Mouse (Mus musculus): Measurements from ENCODE around the gene H6pd. TPM values are rescaled to one million over a fixed set of nuclear protein-coding genes. Genes with fewer than 3 reads are reported as not detected.

H6pd gene
- total RNA-seq, 2 experiments from 2014 or later: 45.0 to 45.7 TPM

- DNase-seq: peak in 1 of 2 experiments; percentile 31
- intact Hi-C loops (cut with DNase I): no loop called here
These were observed 7.5 kb downstream of the H6pd start for GRCm38 (mm10) chr4:150001221-150001860.

- intact Hi-C loops (cut with DNase I): no loop called here
- peak in 1 of 2 experiments; percentile 30 for DNase-seq
These were observed 8.8 kb downstream of the H6pd start for GRCm38 (mm10) chr4:149999931-150000555.

DNA sequence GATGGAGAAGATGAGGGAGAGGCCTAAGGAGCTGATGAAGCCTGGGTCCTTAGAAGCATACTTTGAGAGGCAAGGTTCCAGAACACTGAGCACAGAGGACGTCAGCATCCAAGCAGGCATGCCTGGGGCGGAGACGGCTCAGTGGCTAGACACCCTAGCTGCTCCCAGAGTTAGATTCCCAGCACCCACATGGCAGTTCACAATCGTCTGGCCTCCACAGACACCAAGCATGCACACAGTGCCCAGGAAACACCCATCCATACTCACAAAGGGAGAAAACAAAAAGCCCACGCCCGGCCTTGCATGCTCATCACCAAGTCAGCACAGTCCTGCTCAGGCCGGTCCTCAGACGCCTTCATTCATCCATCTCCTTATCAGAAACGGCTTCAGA is 9.3 kb downstream of the H6pd start:
- intact Hi-C loops (cut with DNase I): no loop called here
- DNase-seq: peak in 1 of 2 experiments; percentile 22

DNA sequence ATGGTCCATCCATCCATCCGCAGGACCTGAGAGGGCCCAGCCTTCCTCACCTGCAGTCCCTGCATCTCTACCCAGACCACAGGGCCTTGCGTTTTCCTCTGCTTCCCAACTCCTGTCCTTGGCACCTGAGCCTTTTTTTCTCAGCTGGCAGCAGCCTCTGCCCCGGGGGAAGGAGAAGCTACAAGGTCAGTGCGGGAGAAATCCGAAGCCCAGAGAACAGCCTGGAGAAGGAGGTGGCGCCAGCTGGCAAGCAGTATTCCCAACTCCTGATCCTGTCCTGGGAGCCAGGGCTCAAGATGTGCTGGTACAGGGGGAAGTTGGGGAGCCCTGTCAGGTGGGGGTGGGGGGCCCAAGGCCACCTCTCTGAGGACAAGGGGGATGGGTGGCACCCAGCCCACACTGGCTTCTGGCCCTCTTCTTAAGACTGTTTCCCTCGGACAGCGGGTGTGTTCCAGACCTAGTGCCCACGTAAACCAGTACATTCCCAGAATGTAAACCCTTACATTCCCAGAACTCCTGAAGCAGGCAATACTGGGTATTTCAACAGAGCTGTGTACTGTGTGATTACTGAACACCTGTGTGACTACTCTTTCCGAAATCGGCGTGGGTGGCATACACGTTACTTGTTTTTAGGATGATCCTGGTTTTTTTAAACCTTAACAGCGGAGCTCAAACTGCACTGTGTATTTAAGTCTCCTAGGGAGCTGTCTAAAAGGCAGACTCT is 9.9 kb downstream of the H6pd start:
- DNase-seq: peak; percentile 64 to 67
- intact Hi-C loops (cut with DNase I): no loop called here

DNA sequence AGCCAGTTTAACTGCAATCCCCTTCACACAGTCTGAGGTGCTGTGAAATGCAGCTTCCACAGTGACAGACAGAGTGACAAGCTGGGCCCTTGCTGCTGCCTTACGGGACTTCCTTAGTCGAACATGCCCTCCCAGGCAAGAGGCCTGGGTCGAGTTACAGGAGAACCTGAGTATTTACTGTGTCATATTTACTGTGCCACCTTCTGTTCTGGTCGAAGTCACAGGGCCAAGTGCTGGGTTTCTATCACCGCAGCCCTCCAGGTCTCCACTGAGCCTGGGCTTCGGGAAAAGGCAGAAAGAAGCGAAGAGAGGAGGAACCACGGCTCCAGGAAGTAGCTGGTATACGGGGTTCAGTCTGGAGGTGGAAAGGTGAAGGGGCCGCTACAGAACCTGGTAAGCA is 10.8 kb downstream of the H6pd start:
- peak in 1 of 2 experiments; percentile 14 for DNase-seq
- intact Hi-C loops (cut with DNase I): no loop called here

GRCm38 (mm10) chr4:149996440-149996839 is 12.4 kb downstream of the H6pd start:
- intact Hi-C loops (cut with DNase I): no loop called here
- DNase-seq: peak in 1 of 2 experiments; percentile 18

DNA sequence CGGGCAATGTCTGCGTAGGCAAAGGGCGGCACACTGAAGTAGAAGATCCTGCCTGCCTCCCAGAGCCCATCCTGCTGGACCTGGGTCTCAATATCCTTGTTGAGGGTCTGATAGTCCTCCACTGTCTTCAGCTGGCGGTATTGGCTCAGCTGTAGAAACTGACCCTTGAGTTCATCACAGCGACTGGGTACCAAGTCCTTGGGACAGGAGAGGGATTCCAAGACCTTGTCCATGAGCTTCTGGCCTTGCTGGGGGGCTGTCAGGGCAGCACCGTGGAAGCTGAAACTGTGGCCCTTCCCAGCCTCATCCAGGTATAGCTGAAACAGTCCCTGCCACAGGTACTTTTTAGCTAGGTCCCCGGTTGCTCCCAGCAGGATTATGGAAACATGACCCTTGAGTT is 12.9 kb downstream of the H6pd start:
- intact Hi-C loops (cut with DNase I): no loop called here
- DNase-seq: peak in 1 of 2 experiments; percentile 4

DNA sequence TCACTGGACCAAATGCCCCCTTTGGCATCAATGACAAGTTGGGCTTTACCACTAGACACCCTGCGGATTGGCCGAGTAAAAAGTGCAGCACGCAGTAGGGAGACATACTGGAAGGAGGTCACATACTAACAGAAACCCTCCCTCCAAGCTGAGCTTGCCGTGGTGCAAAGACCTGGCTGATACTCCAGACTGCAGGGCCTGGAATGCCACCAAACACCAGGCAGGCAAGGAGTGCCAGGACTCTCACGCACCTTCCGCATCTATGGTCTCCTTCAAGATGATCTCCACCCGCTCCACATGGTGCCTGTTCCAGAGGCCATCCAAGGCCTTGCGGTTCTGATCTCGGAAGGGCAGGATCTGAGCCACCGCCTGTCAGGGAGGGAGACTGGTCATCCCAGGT is 14.6 kb downstream of the H6pd start:
- DNase-seq: no peak
- intact Hi-C loops (cut with DNase I): no loop called here

- DNase-seq: no peak
- intact Hi-C loops (cut with DNase I): no loop called here
These were observed 16.2 kb downstream of the H6pd start for GRCm38 (mm10) chr4:149992670-149993032.

- intact Hi-C loops (cut with DNase I): no loop called here
These were observed 16.8 kb downstream of the H6pd start for GRCm38 (mm10) chr4:149991755-149992669.

DNA sequence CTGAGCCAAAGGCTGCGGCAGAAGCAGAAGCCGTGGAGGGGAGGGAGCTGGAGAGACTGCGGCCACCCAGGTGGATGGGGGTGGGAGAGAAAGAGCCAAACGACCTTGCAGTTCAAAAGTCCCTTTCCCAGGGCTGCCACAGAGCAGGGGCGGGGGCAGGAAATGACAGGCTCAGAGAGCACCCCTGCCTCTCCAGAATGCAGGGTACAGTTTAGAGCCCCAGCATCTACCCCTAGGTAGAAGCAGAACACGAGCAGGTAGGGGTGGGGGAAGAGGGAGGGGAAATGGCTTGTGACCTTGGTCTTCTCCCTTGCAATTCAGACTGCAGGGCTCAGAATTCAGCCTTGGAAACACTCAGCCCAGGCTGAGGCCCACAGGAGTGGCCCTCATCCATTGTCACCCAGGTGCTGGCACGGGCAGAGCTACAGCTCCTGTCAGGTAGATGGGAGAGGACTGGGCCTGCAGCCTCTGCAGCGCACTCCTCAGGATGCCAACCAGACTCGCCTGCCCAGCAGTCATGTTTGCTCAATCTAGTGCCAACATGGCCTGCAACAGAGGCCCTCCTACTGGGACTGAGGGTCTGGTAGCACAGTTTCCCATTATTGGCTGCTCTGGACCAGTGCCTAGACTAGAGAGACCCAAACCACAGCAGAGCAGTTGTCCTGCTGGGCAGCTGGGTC is 17.7 kb downstream of the H6pd start:
- intact Hi-C loops (cut with DNase I): no loop called here
- DNase-seq: no peak

More at GRCm38 (mm10) chr4:149991755-149992669, 16.8 kb downstream of the H6pd start:
- DNase-seq: no peak

GRCm38 (mm10) chr4:149990212-149990953 is 18.4 kb downstream of the H6pd start:
- DNase-seq: peak; percentile 46 to 74
- intact Hi-C loops (cut with DNase I): no loop called here

DNA sequence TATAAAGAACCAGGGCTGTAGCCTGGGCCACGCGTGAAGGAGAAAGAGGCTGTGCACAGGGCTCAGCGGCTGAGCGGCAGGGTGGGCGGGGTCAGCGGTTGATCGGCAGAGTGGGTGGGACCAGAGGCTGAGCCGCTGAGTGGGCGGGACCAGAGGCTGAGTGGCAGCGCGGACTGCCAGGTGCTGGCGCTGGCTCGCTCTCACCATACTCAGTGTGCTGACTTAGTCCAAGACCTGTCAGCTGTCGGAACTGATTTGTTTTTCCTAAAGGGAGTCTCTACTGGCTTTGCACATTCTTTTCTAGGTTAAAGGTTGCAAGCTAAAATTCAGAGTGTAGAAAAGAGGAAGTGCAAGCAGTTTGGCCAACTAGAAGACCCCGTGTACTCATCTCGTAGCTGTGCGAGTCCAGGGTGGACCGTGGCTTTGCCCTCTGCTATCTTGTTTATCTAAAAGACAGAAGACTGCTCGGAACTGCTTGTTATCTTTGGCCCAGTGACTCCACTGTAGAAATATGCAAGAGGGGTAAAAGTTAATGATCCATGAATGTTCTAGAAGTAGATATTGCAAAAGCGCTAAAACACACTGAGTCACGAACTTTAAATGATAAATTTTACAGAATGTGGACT is 19.8 kb downstream of the H6pd start:
- intact Hi-C loops (cut with DNase I): loop anchor here (2.0 kb wide), 1 partner anchor 20 kb away; the partner anchor contains the start of gene H6pd
- peak; percentile 85 to 88 for DNase-seq

DNA sequence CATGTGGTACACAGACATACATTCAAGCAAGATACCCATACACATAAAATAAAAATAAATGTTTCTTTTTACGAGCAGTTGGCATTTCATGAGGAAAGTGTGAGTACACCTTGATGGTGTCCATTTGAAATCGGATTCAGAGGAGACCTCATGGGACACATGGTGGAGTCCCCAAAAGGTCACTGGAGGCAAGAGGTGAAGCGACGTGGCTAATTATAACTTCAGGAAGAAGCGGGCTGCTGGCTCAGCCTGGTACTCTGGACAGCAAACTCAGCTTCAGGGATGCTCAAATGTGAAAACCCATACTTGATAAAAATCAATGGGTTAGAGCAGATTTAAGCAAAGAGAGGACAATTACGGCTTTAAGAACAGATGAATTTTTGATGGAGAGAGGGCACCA is 20.5 kb downstream of the H6pd start:
- no peak for DNase-seq
- intact Hi-C loops (cut with DNase I): loop anchor here (2.0 kb wide), 1 partner anchor 20 kb away; the partner anchor contains the start of gene H6pd

GRCm38 (mm10) chr4:149986671-149987417 is 22.0 kb downstream of the H6pd start:
- DNase-seq: no peak
- intact Hi-C loops (cut with DNase I): no loop called here

GRCm38 (mm10) chr4:149983921-149984645 is 24.7 kb downstream of the H6pd start:
- intact Hi-C loops (cut with DNase I): no loop called here

DNA sequence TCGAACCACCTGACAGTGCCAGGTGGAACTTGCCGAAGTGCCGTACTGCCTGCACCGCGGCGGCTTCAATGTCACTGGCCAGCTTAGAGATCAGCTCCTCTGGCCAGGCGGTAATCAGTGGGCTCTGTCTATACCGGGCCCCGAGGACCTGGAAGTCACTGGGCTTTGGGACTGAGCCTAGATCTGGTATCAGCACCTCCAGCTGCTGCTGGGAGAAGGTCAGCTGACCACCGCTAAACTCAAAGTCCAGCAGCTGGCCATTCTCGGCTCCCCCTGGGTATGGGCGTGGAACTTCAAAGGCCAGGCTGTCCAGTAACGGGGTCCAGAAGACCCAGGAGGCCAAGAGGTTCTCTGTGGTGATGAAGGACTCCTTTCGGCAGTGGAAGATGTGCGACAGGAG is 26.7 kb downstream of the H6pd start:
- DNase-seq: no peak
- intact Hi-C loops (cut with DNase I): no loop called here

More at GRCm38 (mm10) chr4:149983921-149984645, 24.7 kb downstream of the H6pd start:
- DNase-seq: no peak
